In the genomic region with DNA sequence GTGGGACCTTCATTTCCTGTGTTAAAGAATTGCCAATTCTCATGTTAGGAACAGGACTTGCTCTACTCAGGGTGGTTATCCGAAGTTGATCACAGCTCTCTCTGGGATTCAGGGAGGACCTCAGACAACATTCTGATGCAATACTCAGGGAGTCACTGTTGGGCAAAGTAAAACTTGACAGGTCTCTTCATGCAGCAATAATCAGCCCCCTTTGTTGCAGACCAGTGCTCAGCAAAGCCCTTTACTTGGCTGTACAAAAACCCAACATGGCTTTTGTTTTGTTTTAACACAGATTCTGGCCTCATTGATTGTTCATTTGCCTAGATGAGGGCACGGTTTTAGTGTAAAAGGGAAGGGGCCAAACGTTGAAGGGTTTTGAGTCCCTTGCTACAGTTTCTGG, we compare ENCODE assay signal across 22 mouse cellular contexts.
DNase-seq lines count a peak whose midpoint lies in the region; ATAC-seq and TF ChIP-seq lines count a peak whose summit lies in the region.
"Had no signal": no experiment of that assay in that cellular context is flagged by ENCODE, and none has a peak within 500 bp of the region (broad histone marks: within the 10 kb centered on the region; RNA-seq: fewer than 3 reads in every experiment).

No protein-coding gene starts in this region.

- H3K4me3 ChIP-seq in gastrocnemius, adult 2 months = no peak overlapping the region
- H3K4me3 ChIP-seq: embryonic facial prominence, embryonic 10.5 days; embryonic facial prominence, embryonic 12.5 days; forebrain, embryonic 13.5 days; forebrain, embryonic 15.5 days had no signal

- DNase-seq in embryo, embryonic 10 days (ENCODE audit: low spot score) = peak; percentile 6
- no peak for DNase-seq in embryo, embryonic 11 days
- DNase-seq in Muller cell, postnatal 12 days (ENCODE audit: inconsistent ontology term) = peak; percentile 12
- DNase-seq in embryo, embryonic 9.5 days (ENCODE audit: extremely low spot score) = peak; percentile 2
- DNase-seq in retina, postnatal 1 day = peak; percentile 56
- DNase-seq in gastrocnemius, adult 2 months = no peak
- DNase-seq: adrenal gland, adult 2 months; adrenal gland, postnatal 10 days; adrenal gland, postnatal 25 days; B cell, adult 2 months; cerebellum, adult 11 months; cerebellum, adult 2 months; cerebellum, adult 9-10 months; cerebellum, postnatal 10 days; cerebellum, postnatal 25 days; forebrain, postnatal 0 days had no signal

- TF ChIP-seq CTCF in gastrocnemius, adult 2 months (IDR thresholded peaks at IDR 0.05) = no peak

- ATAC-seq in inflammation-experienced regulatory T-cells, adult 6 months = no peak
- ATAC-seq: CD4-positive, CD25-positive, alpha-beta regulatory T cell, adult 4 months; forebrain, embryonic 13.5 days; forebrain, embryonic 15.5 days; forebrain, postnatal 0 days had no signal

- intact Hi-C loops in gastrocnemius, adult 2 months (cut with DNase I) = no loop called here

- no peak overlapping the region for H3K27ac ChIP-seq in gastrocnemius, adult 2 months
- H3K27ac ChIP-seq: embryonic facial prominence, embryonic 10.5 days; embryonic facial prominence, embryonic 12.5 days; forebrain, embryonic 13.5 days; forebrain, embryonic 15.5 days had no signal

Comparison
In these comparisons a context has a peak if more than half of its experiments do, and no peak if none do; other contexts are left out.
1. DNase-seq: peak in embryo, embryonic 10 days (single experiment), Muller cell, postnatal 12 days (single experiment), embryo, embryonic 9.5 days (single experiment) and retina, postnatal 1 day (single experiment); none in embryo, embryonic 11 days (single experiment) and gastrocnemius, adult 2 months (single experiment).